28 mouse cellular contexts compared by ENCODE assay signal in the genomic region with DNA sequence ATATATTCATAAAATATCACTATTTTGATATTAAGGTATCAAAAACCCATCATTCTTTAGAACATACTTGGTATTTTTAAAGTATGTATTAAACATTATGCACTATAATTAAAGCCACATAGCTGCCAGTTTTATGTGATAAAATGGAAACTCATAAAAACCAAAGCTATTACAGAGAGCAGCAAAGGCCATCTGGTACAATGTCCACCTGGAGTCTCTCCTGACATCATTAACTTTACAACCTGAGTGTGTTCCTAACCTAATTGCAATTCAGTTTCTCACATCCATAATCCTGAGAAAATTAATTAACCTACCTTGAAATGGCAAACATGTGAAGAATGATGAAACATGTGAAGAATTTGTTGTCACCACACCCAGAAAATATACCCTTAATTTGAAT.
"Had no signal": no experiment of that assay in that cellular context is flagged by ENCODE, and none has a peak within 500 bp of the region (broad histone marks: within the 10 kb centered on the region; RNA-seq: fewer than 3 reads in every experiment).

No protein-coding gene starts in this region.

- H3K36me3 ChIP-seq: embryonic facial prominence, embryonic 10.5 days; embryonic facial prominence, embryonic 12.5 days; embryonic facial prominence, embryonic 13.5 days; embryonic facial prominence, embryonic 15.5 days; forebrain, embryonic 10.5 days; forebrain, embryonic 12.5 days; forebrain, embryonic 15.5 days had no signal

- H3K27ac ChIP-seq: embryonic facial prominence, embryonic 10.5 days; embryonic facial prominence, embryonic 12.5 days; embryonic facial prominence, embryonic 13.5 days; embryonic facial prominence, embryonic 15.5 days; forebrain, embryonic 10.5 days; forebrain, embryonic 12.5 days; forebrain, embryonic 13.5 days; forebrain, embryonic 15.5 days; gastrocnemius, adult 2 months had no signal

- DNase-seq: cerebellum, adult 2 months; cerebellum, adult 8-10 months; cerebellum, adult 9-10 months; cerebellum, adult 9-11 months; cerebellum, postnatal 10 days; cerebellum, postnatal 14 days; cerebellum, postnatal 25 days; cerebellum, postnatal 36 days; embryo, embryonic 11 days; forebrain, postnatal 0 days; gastrocnemius, adult 2 months; gastrocnemius, postnatal 10 days; gastrocnemius, postnatal 14 days; gastrocnemius, postnatal 25 days; gastrocnemius, postnatal 36 days; heart, adult 11 months; heart, adult 18-20 months had no signal

- H3K4me1 ChIP-seq: embryonic facial prominence, embryonic 10.5 days; embryonic facial prominence, embryonic 12.5 days; embryonic facial prominence, embryonic 13.5 days; embryonic facial prominence, embryonic 15.5 days; forebrain, embryonic 10.5 days; forebrain, embryonic 12.5 days; forebrain, embryonic 13.5 days; forebrain, embryonic 15.5 days had no signal

- H3K4me2 ChIP-seq: embryonic facial prominence, embryonic 12.5 days; embryonic facial prominence, embryonic 13.5 days; embryonic facial prominence, embryonic 15.5 days; forebrain, embryonic 12.5 days; forebrain, embryonic 13.5 days; forebrain, embryonic 15.5 days had no signal

- ATAC-seq: forebrain, embryonic 13.5 days; forebrain, embryonic 14.5 days; forebrain, embryonic 15.5 days; forebrain, embryonic 16.5 days; forebrain, postnatal 0 days had no signal

- H3K27me3 ChIP-seq: embryonic facial prominence, embryonic 12.5 days; embryonic facial prominence, embryonic 13.5 days; embryonic facial prominence, embryonic 15.5 days; forebrain, embryonic 12.5 days; forebrain, embryonic 13.5 days; forebrain, embryonic 15.5 days had no signal

- H3K9ac ChIP-seq: embryonic facial prominence, embryonic 12.5 days; embryonic facial prominence, embryonic 13.5 days; embryonic facial prominence, embryonic 15.5 days; forebrain, embryonic 12.5 days; forebrain, embryonic 13.5 days; forebrain, embryonic 15.5 days; forebrain, postnatal 0 days had no signal

- H3K9me3 ChIP-seq: embryonic facial prominence, embryonic 10.5 days; embryonic facial prominence, embryonic 12.5 days; embryonic facial prominence, embryonic 13.5 days; embryonic facial prominence, embryonic 15.5 days; forebrain, embryonic 10.5 days; forebrain, embryonic 12.5 days; forebrain, embryonic 13.5 days; forebrain, embryonic 15.5 days had no signal

- H3K4me3 ChIP-seq: embryonic facial prominence, embryonic 10.5 days; embryonic facial prominence, embryonic 12.5 days; embryonic facial prominence, embryonic 13.5 days; embryonic facial prominence, embryonic 15.5 days; erythroblast, embryonic 14.5 days; forebrain, embryonic 10.5 days; forebrain, embryonic 12.5 days; forebrain, embryonic 13.5 days; forebrain, embryonic 15.5 days; gastrocnemius, adult 2 months had no signal
